Mouse (Mus musculus) liver, postnatal 0 days (tissue): ENCODE measurements at regions not wholly inside any gene's neighbourhood (a gene's known extent, or its start where the extent isn't known, plus 50 kb on each side); places are given as distances from the start of the nearest gene placed in this dataset.

Source experiments
- CTCF ChIP-seq: sonication (generic); IDR thresholded peaks from 2 replicates; pipeline ENCODE4 v1.5.1; 2016; ENCODE audit warnings: antibody characterized with exemption, low read depth
- EP300 ChIP-seq: IDR thresholded peaks from 2 replicates; pipeline ENCODE4 v1.6.1; 2016; ENCODE audit warnings: antibody characterized with exemption, low read depth, mild to moderate bottlenecking

- TF ChIP-seq EP300: no peak
- no peak for TF ChIP-seq CTCF
Measured at GRCm38 (mm10) chrX:99271908-99272307, 136.0 kb downstream of the Efnb1 start.
